Mouse (Mus musculus) lung, embryonic 16.5 days (tissue): ENCODE measurements around the gene Hacl1. TPM values are rescaled to one million over a fixed set of nuclear protein-coding genes. Genes with fewer than 3 reads are reported as not detected.

Experiments used
- ATAC-seq: fragments of 200-750 bp; cut with Nextera tagmentation; 2 replicates; pipeline ENCODE4 v1.8.0; 2017; ENCODE audit warnings: low read depth, mild to moderate bottlenecking, moderate library complexity
- H3K27ac ChIP-seq: fragments of 300-500 bp; sonication (generic); 2 replicates; pipeline ENCODE4 v1.5.1; 2014; ENCODE audit warnings: mild to moderate bottlenecking, control low read depth, low read length
- H3K27me3 ChIP-seq: fragments of 300-500 bp; sonication (generic); 2 replicates; pipeline ENCODE4 v1.6.1; 2014; ENCODE audit warnings: low read depth, low read length, mixed read lengths; ENCODE audit not compliant: control insufficient read depth, insufficient read depth
- H3K36me3 ChIP-seq: fragments of 300-500 bp; sonication (generic); 2 replicates; pipeline ENCODE4 v1.6.1; 2014; ENCODE audit warnings: low read length; ENCODE audit not compliant: control insufficient read depth, insufficient read depth
- H3K4me1 ChIP-seq: fragments of 300-500 bp; sonication (generic); replicated peaks from 2 replicates; pipeline ENCODE4 v1.6.1; 2014; ENCODE audit warnings: low read length, mixed read lengths; ENCODE audit not compliant: control insufficient read depth, insufficient read depth
- H3K4me2 ChIP-seq: fragments of 300-500 bp; sonication (generic); 2 replicates; pipeline ENCODE4 v1.6.1; 2014; ENCODE audit warnings: low read depth, low read length, control low read depth
- H3K4me3 ChIP-seq: fragments of 300-500 bp; sonication (generic); 2 replicates; pipeline ENCODE4 v1.5.1; 2014; ENCODE audit warnings: mild to moderate bottlenecking, low read length, control low read depth
- H3K9ac ChIP-seq: fragments of 300-500 bp; sonication (generic); 2 replicates; pipeline ENCODE4 v1.6.1; 2014; ENCODE audit warnings: low read length, control low read depth
- H3K9me3 ChIP-seq: fragments of 300-500 bp; sonication (generic); 2 replicates; pipeline ENCODE4 v1.6.1; 2016; ENCODE audit warnings: low read length; ENCODE audit not compliant: control insufficient read depth
- WGBS: fragments of 180-500 bp; shearing (Covaris S2); extraction: QIAGEN DNeasy Blood & Tissue Kit; methylation state at CpG from one replicate; pipeline ENCODE4 v1.1.7; 2014; 5-methylcytosine and 5-hydroxymethylcytosine counted together
- polyA plus RNA-seq: library from polyadenylated mRNA; unstranded; fragments of >200 nt; fragmentation: Nextera tagmentation; extraction: Ambion mirVana; gene quantifications from 2 replicates; pipeline ENCODE4 v1.2.1, GENCODE M21; 2015

Hacl1 gene
- polyA plus RNA-seq, 1 experiment from 2014 or later: 11.4 TPM

DNA sequence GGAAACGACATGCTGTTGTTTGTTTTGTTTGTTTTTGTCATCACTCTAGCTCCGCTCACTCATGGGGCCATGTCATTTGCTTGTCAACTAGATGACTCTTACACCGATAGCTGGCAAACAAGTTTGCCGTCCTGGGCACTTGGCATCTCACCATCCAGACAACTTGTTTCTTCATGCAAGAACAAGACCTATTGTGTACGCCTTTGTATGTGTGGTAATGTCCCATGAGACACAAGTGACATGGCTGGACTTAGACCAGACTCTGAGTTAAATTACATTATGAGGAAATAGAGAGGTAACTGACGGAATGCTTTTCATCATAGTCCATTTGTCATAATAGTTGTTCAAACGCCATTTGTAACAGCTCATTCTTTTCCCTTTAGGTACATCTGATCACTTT is 4.8 kb upstream of the Hacl1 start:
- H3K27me3 ChIP-seq: no peaks in the 10 kb centered on the region
- WGBS: 84% methylated on average over 7 of the region's 7 CpGs
- H3K4me3 ChIP-seq: no peak overlapping the region
- no peak for ATAC-seq
- H3K9me3 ChIP-seq: peaks cover 3% of the 10 kb centered on the region; the same call in 1 of the 2 replicates
- H3K4me1 ChIP-seq: no peaks in the 10 kb centered on the region; the same call in 1 of the 2 replicates
- H3K27ac ChIP-seq: no peak overlapping the region
- no peak overlapping the region for H3K9ac ChIP-seq
- no peak overlapping the region for H3K4me2 ChIP-seq
- H3K36me3 ChIP-seq: no peaks in the 10 kb centered on the region

DNA sequence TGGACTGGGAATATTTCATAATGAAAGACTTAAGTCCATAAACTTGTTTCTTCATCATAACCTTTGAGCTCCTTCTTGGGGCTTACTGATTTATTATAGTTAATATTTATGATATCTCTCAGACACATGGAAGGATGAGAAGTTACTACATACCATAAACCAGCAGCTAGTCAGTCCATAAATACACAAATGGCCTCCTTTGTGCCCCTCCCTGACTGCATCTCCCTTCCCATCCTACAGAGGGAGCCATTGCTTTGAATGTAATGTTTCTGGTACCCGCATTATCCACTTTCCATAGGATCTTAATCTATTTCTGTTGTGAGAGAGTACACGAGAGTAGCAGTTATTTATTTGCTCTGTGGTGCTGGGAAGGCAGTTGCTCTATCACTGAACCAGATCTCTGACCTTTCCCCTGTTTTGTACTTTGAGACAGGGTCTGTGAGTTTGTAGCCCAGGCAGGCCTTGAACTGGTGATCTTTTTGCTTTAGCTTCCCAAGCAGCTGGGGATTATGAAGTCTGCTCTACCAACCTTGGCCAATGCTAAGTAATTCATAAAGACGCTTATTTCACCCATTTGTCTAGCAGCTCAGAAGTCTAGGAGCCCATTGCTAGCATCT is 4.0 kb upstream of the Hacl1 start:
- WGBS: 56% methylated on average over 3 of the region's 3 CpGs
- no peaks in the 10 kb centered on the region for H3K27me3 ChIP-seq
- H3K9me3 ChIP-seq: no peaks in the 10 kb centered on the region
- no peak overlapping the region for H3K27ac ChIP-seq
- H3K4me2 ChIP-seq: no peak overlapping the region
- no peak for ATAC-seq
- no peaks in the 10 kb centered on the region for H3K36me3 ChIP-seq
- H3K4me1 ChIP-seq: peaks cover 3% of the 10 kb centered on the region; the same call in 1 of the 2 replicates
- no peak overlapping the region for H3K9ac ChIP-seq
- no peak overlapping the region for H3K4me3 ChIP-seq

DNA sequence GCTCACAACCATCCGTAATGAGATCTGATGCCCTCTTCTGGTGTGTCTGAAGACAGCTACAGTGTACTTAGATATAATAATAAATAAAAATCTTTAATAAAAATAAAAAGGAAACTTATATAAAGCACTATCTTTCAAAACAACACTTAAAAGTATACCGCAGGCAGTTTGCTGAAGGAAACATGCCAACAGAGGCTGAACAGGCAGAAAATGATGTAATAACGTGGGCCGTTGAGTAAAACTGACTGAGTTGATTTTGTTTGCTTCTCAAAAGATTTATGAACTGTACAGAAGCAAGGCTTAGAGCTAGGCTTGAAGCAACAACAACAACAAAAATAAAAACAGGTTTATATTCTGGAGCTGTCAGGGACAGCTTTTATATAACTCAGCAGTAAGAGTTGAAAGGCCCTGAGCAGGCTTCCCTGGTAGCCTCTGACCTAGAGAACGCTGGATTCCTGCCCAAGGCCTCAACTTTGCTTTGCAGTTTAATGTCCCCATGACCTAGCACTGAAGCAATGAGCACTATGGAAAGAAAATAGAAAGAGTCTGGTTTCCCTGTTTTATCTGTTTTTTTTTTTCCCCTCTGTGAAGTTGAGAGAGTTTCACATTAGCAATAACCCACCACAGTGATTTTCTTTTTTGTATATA is 3.2 kb upstream of the Hacl1 start:
- no peak overlapping the region for H3K9ac ChIP-seq
- ATAC-seq: no peak
- H3K27ac ChIP-seq: no peak overlapping the region
- H3K4me3 ChIP-seq: no peak overlapping the region
- no peaks in the 10 kb centered on the region for H3K27me3 ChIP-seq
- H3K4me2 ChIP-seq: no peak overlapping the region
- WGBS: 69% methylated on average over 5 of the region's 5 CpGs
- H3K4me1 ChIP-seq: peaks cover 3% of the 10 kb centered on the region; the same call in 1 of the 2 replicates
- no peaks in the 10 kb centered on the region for H3K9me3 ChIP-seq
- H3K36me3 ChIP-seq: no peaks in the 10 kb centered on the region

DNA sequence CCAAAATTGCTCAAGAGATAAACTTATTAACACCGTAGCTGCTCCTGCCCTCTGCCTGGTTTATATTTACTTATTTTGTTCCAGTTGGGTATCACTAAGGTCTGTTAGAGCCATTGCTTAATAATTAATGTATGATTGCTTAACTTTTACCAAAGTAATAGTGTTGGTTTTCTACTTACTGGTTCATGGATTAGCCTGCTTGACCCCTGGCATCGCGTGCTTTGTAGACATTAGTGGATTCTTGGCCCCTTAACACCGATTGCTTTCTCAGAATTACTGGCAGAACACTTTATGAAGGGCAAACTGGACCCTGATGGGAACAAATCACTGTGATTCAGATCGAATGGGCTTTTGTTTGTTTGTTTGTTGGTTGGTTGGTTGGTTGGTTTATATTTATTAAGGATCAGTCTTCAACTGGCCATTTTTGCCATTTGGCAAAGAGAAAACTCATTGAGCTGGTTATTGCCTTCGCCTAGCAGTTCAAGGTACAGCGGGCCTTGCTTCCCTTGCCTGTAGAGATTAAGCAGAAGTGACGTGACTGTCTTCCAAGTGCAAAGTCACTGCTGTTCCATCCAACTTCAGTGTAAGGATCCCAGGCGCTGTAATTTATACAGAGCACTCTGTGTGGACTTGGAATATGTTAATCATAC is 545 bp upstream of the Hacl1 start:
- H3K4me1 ChIP-seq: peaks cover 3% of the 10 kb centered on the region; the same call in 1 of the 2 replicates
- no peaks in the 10 kb centered on the region for H3K9me3 ChIP-seq
- ATAC-seq: no peak
- WGBS: 60% methylated on average over 9 of the region's 9 CpGs
- peak overlapping the region; percentile 77 for H3K9ac ChIP-seq
- peak overlapping the region; percentile 72 for H3K4me3 ChIP-seq
- H3K27me3 ChIP-seq: no peaks in the 10 kb centered on the region
- no peaks in the 10 kb centered on the region for H3K36me3 ChIP-seq
- H3K4me2 ChIP-seq: peak overlapping the region; percentile 80
- H3K27ac ChIP-seq: peak overlapping the region; percentile 81; the same call in 1 of the 2 replicates

DNA sequence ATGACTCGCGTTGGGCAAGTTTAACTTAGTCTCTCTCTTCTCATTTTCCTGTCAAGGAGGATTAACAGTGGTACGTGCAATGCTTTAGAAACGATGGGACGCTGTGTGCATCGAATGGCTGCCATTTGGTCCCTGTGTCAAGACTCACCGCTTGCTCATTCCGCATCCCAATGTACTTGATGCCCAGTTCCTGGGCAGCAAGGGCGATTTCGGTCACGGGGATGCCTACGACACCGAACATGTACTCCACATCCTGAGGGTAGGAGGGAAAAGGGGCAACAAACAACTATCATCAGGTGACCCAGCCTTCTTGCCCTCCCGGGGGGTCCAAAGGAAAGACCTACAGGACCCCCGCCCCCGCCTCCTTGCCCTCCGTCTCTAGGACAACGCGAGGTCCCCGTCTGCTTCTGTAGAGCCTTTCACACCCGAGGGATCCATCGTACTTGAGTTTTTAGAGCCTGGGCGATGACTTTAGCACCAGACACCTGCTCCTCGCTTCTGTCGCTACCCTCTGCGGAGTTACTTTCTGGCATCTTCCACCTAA is 668 bp downstream of the Hacl1 start, which contains the start of gene Gm49387:
Gene Gm49387, minus strand, starts transcription at position 533 of the 544 bp plus-strand sequence.
- peak within 1 kb of the TSS; percentile 81 for H3K27ac ChIP-seq
- H3K36me3 ChIP-seq: no peaks in the 10 kb centered on the region
- H3K4me2 ChIP-seq: peak within 1 kb of the TSS; percentile 80
- ATAC-seq: peak; percentile 37
- peak within 1 kb of the TSS; percentile 72 for H3K4me3 ChIP-seq
- H3K27me3 ChIP-seq: no peaks in the 10 kb centered on the region
- H3K9me3 ChIP-seq: no peaks in the 10 kb centered on the region
- peak within 1 kb of the TSS; percentile 77 for H3K9ac ChIP-seq
- WGBS: 3% methylated on average over 26 of the region's 26 CpGs
- H3K4me1 ChIP-seq: peaks cover 3% of the 10 kb centered on the region; the same call in 1 of the 2 replicates

DNA sequence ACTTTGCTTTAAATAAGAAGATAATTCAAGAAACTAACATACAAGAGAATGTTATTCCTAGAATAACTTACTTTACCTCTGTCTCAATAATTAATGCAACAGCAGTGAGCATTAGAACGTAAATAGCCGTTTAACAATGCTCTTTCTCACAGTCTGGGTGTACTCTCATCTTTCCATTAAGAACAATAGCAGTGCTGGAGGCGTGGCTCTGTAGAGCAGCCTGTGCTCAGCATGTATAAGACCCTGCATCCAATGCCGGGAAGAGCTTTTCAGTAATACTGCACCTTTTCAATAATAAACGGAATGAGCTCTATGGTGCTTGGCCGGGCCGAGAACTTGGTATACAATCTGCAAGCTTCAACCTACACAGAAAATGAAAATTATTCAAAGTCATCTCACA is 10.4 kb downstream of the Hacl1 start:
- Histone ChIP-seq H3K9ac (no peak overlapping the region), H3K27me3 (no peaks in the 10 kb centered on the region), H3K9me3 (no peaks in the 10 kb centered on the region), H3K36me3 (no peaks in the 10 kb centered on the region), H3K4me2 (no peak overlapping the region), H3K4me1 (no peaks in the 10 kb centered on the region), H3K4me3 (no peak overlapping the region), H3K27ac (no peak overlapping the region)
- WGBS: 74% methylated on average over 7 of the region's 7 CpGs
- no peak for ATAC-seq

DNA sequence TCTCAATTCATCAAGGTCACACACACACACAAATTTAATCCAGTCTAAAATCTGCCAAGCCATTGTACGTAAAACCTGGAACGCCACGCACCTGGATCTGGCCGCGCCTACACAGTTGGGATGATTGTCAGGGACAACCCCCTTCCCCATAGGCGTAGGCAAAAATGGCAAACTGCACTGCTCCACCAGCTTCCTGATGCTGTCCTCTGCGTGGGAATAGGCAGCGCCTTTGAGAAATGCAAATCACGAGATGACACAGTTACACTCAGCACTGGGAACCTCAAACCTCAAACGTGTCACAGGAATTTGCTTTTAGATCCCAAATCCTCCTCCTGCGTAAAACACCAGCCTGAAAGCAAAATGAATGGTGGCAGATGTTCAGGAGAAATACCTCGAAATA is 18.3 kb downstream of the Hacl1 start:
- H3K9me3 ChIP-seq: no peaks in the 10 kb centered on the region
- no peak overlapping the region for H3K9ac ChIP-seq
- H3K4me3 ChIP-seq: no peak overlapping the region
- H3K27ac ChIP-seq: no peak overlapping the region
- H3K4me1 ChIP-seq: no peaks in the 10 kb centered on the region
- H3K27me3 ChIP-seq: no peaks in the 10 kb centered on the region
- WGBS: 83% methylated on average over 12 of the region's 12 CpGs
- no peak overlapping the region for H3K4me2 ChIP-seq
- ATAC-seq: no peak
- no peaks in the 10 kb centered on the region for H3K36me3 ChIP-seq

DNA sequence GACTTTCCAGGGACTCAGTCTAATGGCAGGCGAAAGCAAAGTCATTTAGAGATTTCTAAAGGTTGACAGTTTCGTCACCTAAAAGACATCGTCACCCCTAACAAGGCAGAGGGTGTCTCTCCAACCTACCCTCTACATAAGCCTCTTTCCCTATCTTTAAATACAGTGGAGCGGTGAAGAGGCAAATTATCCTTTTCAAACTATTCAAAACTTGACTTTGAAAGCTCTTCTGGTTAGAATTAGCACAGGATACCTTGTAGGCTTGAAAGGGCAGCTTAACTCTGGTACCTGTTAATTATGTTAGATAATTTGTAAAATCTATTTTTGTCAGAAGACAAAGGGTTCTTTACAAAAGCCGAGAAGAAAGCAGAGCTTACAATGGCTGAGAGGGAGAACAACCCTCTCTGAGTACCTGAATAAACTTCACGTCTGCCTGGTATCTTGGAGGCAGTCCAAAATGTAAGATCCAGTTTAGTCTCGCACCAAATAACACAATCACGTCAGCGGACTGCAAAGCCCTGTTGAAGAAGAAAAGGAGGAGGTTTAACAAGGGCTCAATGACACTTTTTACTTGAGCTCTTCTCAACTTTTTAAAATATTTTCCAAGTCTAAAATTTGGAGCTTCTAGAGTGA is 20.4 kb downstream of the Hacl1 start:
- H3K4me1 ChIP-seq: no peaks in the 10 kb centered on the region
- WGBS: 60% methylated on average over 9 of the region's 9 CpGs
- H3K9me3 ChIP-seq: no peaks in the 10 kb centered on the region
- no peak for ATAC-seq
- H3K4me2 ChIP-seq: no peak overlapping the region
- H3K36me3 ChIP-seq: no peaks in the 10 kb centered on the region
- H3K27me3 ChIP-seq: no peaks in the 10 kb centered on the region
- H3K4me3 ChIP-seq: no peak overlapping the region
- H3K27ac ChIP-seq: no peak overlapping the region
- H3K9ac ChIP-seq: no peak overlapping the region

DNA sequence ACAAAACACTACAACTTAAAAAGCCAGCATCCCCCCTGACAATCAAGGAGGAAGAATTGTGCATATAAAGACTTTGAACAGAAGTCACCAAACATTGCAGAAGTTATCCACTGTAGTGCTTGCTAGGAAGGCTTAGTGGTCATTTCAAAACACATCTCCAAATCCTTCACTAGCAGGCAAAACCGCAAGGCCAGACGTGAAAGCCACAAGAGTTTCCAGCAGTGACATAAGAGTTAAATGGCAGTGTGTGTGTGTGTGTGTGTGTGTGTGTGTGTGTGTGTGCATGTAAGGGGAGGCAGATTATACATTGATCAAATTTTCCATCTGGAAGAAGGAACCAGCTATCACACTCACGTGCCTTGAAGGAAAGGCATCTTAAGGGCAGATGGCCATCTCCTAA is 23.1 kb downstream of the Hacl1 start:
- no peak overlapping the region for H3K27ac ChIP-seq
- H3K4me2 ChIP-seq: no peak overlapping the region
- H3K27me3 ChIP-seq: no peaks in the 10 kb centered on the region
- 76% methylated on average over 3 of the region's 3 CpGs for WGBS
- H3K36me3 ChIP-seq: no peaks in the 10 kb centered on the region
- no peak overlapping the region for H3K4me3 ChIP-seq
- no peaks in the 10 kb centered on the region for H3K4me1 ChIP-seq
- no peak for ATAC-seq
- no peak overlapping the region for H3K9ac ChIP-seq
- no peaks in the 10 kb centered on the region for H3K9me3 ChIP-seq
